In genomic region chr13:51580263-51581044, GRCm38 (mm10) we compare ENCODE assay signal across 11 mouse cellular contexts. TPM values are rescaled to one million over a fixed set of nuclear protein-coding genes. Genes with fewer than 3 reads are reported as not detected.
DNase-seq lines count a peak whose midpoint lies in the region; ATAC-seq lines count a peak whose summit lies in the region.
"Had no signal": no experiment of that assay in that cellular context is flagged by ENCODE, and none has a peak within 500 bp of the region (broad histone marks: within the 10 kb centered on the region; RNA-seq: fewer than 3 reads in every experiment).

No protein-coding gene starts in this region.

- 9% methylated on average over 8 of the region's 8 CpGs for WGBS in forebrain, embryonic 10.5 days
- 3% methylated on average over 8 of the region's 8 CpGs for WGBS in neural tube, embryonic 14.5 days

- intact Hi-C loops in left cerebral cortex, postnatal 10 days (cut with DNase I): no loop called here

- H3K27ac ChIP-seq in forebrain, embryonic 10.5 days: peak overlapping the region; percentile 84
- peak overlapping the region; percentile 55; the same call in 1 of the 2 replicates for H3K27ac ChIP-seq in neural tube, embryonic 14.5 days (ENCODE audit: low read depth, low read length)
- H3K27ac ChIP-seq: heart, embryonic 15.5 days; macrophage had no signal

- H3K4me1 ChIP-seq in forebrain, embryonic 10.5 days: peaks cover 31% of the 10 kb centered on the region
- H3K4me1 ChIP-seq in neural tube, embryonic 14.5 days (ENCODE audit: control insufficient read depth, insufficient read depth, low read length): peaks cover 6% of the 10 kb centered on the region; the same call in 1 of the 2 replicates
- H3K4me1 ChIP-seq: heart, embryonic 15.5 days had no signal

- no peak overlapping the region for H3K9ac ChIP-seq in neural tube, embryonic 14.5 days (replicated peaks; ENCODE audit: low read depth, low read length)
- H3K9ac ChIP-seq: heart, embryonic 15.5 days had no signal

- peak; percentile 97 for ATAC-seq in neural tube, embryonic 14.5 days (ENCODE audit: low read depth)
- ATAC-seq: activated CD4-positive, CD25-positive, alpha-beta regulatory T cell, adult 4 months had no signal

- peak; percentile 39 to 51 for DNase-seq in cerebellum, postnatal 10 days
- DNase-seq in cerebellum, adult 18-20 months: no peak
- peak; percentile 82 for DNase-seq in forebrain, embryonic 10.5 days (ENCODE audit: extremely low spot score, low spot score)
- DNase-seq in left cerebral cortex, postnatal 10 days (ENCODE audit: extremely low spot score in 1 of 2, low spot score in 2 of 2): peak; percentile 49 to 74
- no peak for DNase-seq in c-Kit-positive CD71-positive TER-119-positive erythroid progenitor cells, embryonic 14.5 days (ENCODE audit: low spot score)
- no peak for DNase-seq in thymus, postnatal 4 days
- no peak for DNase-seq in testis, postnatal 14 days (ENCODE audit: low spot score)

- no peaks in the 10 kb centered on the region for H3K27me3 ChIP-seq in forebrain, embryonic 10.5 days (ENCODE audit: poor library complexity, severe bottlenecking)
- no peaks in the 10 kb centered on the region for H3K27me3 ChIP-seq in neural tube, embryonic 14.5 days (ENCODE audit: control insufficient read depth, insufficient read depth, low read length)
- H3K27me3 ChIP-seq: heart, embryonic 15.5 days had no signal

- H3K36me3 ChIP-seq in forebrain, embryonic 10.5 days (replicated peaks): no peaks in the 10 kb centered on the region
- H3K36me3 ChIP-seq in neural tube, embryonic 14.5 days (ENCODE audit: control insufficient read depth, insufficient read depth, low read length): no peaks in the 10 kb centered on the region
- H3K36me3 ChIP-seq: heart, embryonic 15.5 days had no signal

- H3K4me3 ChIP-seq in forebrain, embryonic 10.5 days: peak overlapping the region; percentile 36
- no peak overlapping the region for H3K4me3 ChIP-seq in neural tube, embryonic 14.5 days (ENCODE audit: low read depth, low read length)
- H3K4me3 ChIP-seq: heart, embryonic 15.5 days had no signal

- H3K4me2 ChIP-seq in neural tube, embryonic 14.5 days (ENCODE audit: low read depth, low read length): peak overlapping the region; percentile 30
- H3K4me2 ChIP-seq: heart, embryonic 15.5 days had no signal

- H3K9me3 ChIP-seq in forebrain, embryonic 10.5 days: peaks cover 4% of the 10 kb centered on the region; the same call in 1 of the 2 replicates
- no peaks in the 10 kb centered on the region for H3K9me3 ChIP-seq in neural tube, embryonic 14.5 days (ENCODE audit: control insufficient read depth, low read length)
- H3K9me3 ChIP-seq: heart, embryonic 15.5 days had no signal

RNA-seq across cellular contexts. Expression of gene Shc3, which starts 11.2 kb away (rescaled TPM):
- polyA plus RNA-seq in forebrain, embryonic 10.5 days (2016; fragmentation: Nextera tagmentation; extraction: Ambion mirVana): 2.2 and 3.1 TPM in 2 replicates
- 100 to 1,000 TPM; 189 to 212 TPM for total RNA-seq in left cerebral cortex, postnatal 10 days (2021)
- 5.4 and 6.6 TPM in 2 replicates for polyA plus RNA-seq in neural tube, embryonic 14.5 days (2014; fragmentation: Nextera tagmentation; extraction: Ambion mirVana)
- polyA plus RNA-seq: activated CD4-positive, CD25-positive, alpha-beta regulatory T cell, adult 4 months; macrophage had no signal

Comparison
In these comparisons a context has a peak if more than half of its experiments do, and no peak if none do; other contexts are left out.
1. DNase-seq: peak in cerebellum, postnatal 10 days (2 of 2), forebrain, embryonic 10.5 days (single experiment) and left cerebral cortex, postnatal 10 days (2 of 2); none in cerebellum, adult 18-20 months (0 of 2), c-Kit-positive CD71-positive TER-119-positive erythroid progenitor cells, embryonic 14.5 days (single experiment), thymus, postnatal 4 days (single experiment) and testis, postnatal 14 days (single experiment).